Comparison of ENCODE assay signal across 7 mouse cellular contexts in genomic region chr4:141506893-141507292, GRCm38 (mm10). TPM values are rescaled to one million over a fixed set of nuclear protein-coding genes. Genes with fewer than 3 reads are reported as not detected.
DNase-seq lines count a peak whose midpoint lies in the region; ATAC-seq and TF ChIP-seq lines count a peak whose summit lies in the region.

No protein-coding gene starts in this region.

- H3K4me3 ChIP-seq in forebrain, embryonic 14.5 days (ENCODE audit: low read depth, low read length): no peak overlapping the region
- no peak overlapping the region for H3K4me3 ChIP-seq in hindbrain, embryonic 15.5 days
- H3K4me3 ChIP-seq in lung, adult 2 months (replicated peaks; ENCODE audit: extremely low read depth, low read depth, low read length): no peak overlapping the region

- peak; percentile 43 for ATAC-seq in forebrain, embryonic 14.5 days
- peak; percentile 46; the same call in 1 of the 2 replicates for ATAC-seq in hindbrain, embryonic 15.5 days (ENCODE audit: low FRiP score, low read depth)

- H3K4me2 ChIP-seq in forebrain, embryonic 14.5 days (ENCODE audit: low read length): peak overlapping the region; percentile 18
- peak overlapping the region; percentile 5; the same call in 1 of the 2 replicates for H3K4me2 ChIP-seq in hindbrain, embryonic 15.5 days

- no peaks in the 10 kb centered on the region for H3K36me3 ChIP-seq in forebrain, embryonic 14.5 days (ENCODE audit: control insufficient read depth, insufficient read depth, low read length)
- no peaks in the 10 kb centered on the region for H3K36me3 ChIP-seq in hindbrain, embryonic 15.5 days

- H3K9me3 ChIP-seq in forebrain, embryonic 14.5 days (replicated peaks; ENCODE audit: control insufficient read depth, low read length): no peaks in the 10 kb centered on the region
- no peaks in the 10 kb centered on the region for H3K9me3 ChIP-seq in hindbrain, embryonic 15.5 days

- peak; percentile 58 for DNase-seq in urinary bladder, postnatal 14 days (ENCODE audit: low spot score)
- DNase-seq in urinary bladder, postnatal 4 days (ENCODE audit: low spot score in 2 of 2): no peak
- peak; percentile 16 for DNase-seq in forebrain, embryonic 14.5 days (ENCODE audit: low spot score)
- DNase-seq in lung, adult 2 months: peak; percentile 46
- DNase-seq in skeletal muscle tissue, adult 2 months (ENCODE audit: low read depth, low spot score): peak; percentile 43
- DNase-seq in thymus, adult 18-20 months: no peak

- TF ChIP-seq CTCF in lung, adult 2 months (IDR thresholded peaks at IDR 0.05; ENCODE audit: insufficient read depth, low read length): peak; percentile 58

- H3K27me3 ChIP-seq in forebrain, embryonic 14.5 days (replicated peaks; ENCODE audit: control insufficient read depth, insufficient read depth, low read length): no peaks in the 10 kb centered on the region
- H3K27me3 ChIP-seq in hindbrain, embryonic 15.5 days: no peaks in the 10 kb centered on the region

- no peak for TF ChIP-seq POLR2A in lung, adult 2 months (IDR thresholded peaks at IDR 0.05; ENCODE audit: borderline replicate concordance, extremely low read depth, low read depth, low read length)

- H3K27ac ChIP-seq in forebrain, embryonic 14.5 days (ENCODE audit: low read depth, low read length): peak overlapping the region; percentile 85
- peak overlapping the region; percentile 86 for H3K27ac ChIP-seq in hindbrain, embryonic 15.5 days (replicated peaks)

- peak overlapping the region; percentile 41; the same call in 1 of the 2 replicates for H3K9ac ChIP-seq in forebrain, embryonic 14.5 days (ENCODE audit: low read length)
- H3K9ac ChIP-seq in hindbrain, embryonic 15.5 days: 0 out of 2 replicates have a peak overlapping the region, but pooled peaks have one; percentile 12

- 71% methylated on average over 10 of the region's 10 CpGs for WGBS in forebrain, embryonic 14.5 days
- 75% methylated on average over 10 of the region's 10 CpGs for WGBS in hindbrain, embryonic 15.5 days
- 50% methylated on average over 10 of the region's 10 CpGs for WGBS in lung, adult 2 months

- peaks cover 14% of the 10 kb centered on the region for H3K4me1 ChIP-seq in forebrain, embryonic 14.5 days (ENCODE audit: control insufficient read depth, insufficient read depth, low read length)
- peaks cover 24% of the 10 kb centered on the region for H3K4me1 ChIP-seq in hindbrain, embryonic 15.5 days (replicated peaks)
- H3K4me1 ChIP-seq in lung, adult 2 months (ENCODE audit: control insufficient read depth, insufficient read depth, low read length): peaks cover 24% of the 10 kb centered on the region

RNA-seq across cellular contexts. Expression of gene Spen, which starts 31.5 kb away (rescaled TPM):
- polyA plus RNA-seq in forebrain, embryonic 14.5 days (2014; fragmentation: Nextera tagmentation; extraction: Ambion mirVana): 10.7 and 14.0 TPM in 2 replicates
- 15.3 and 17.1 TPM in 2 replicates for polyA plus RNA-seq in hindbrain, embryonic 15.5 days (2015; fragmentation: Nextera tagmentation; extraction: Ambion mirVana)
- 27.1 and 30.4 TPM in 2 replicates for polyA plus RNA-seq in lung, adult 2 months (2012; rRNA removed)

Comparison
In these comparisons a context has a peak if more than half of its experiments do, and no peak if none do; other contexts are left out.
1. DNase-seq: peak in urinary bladder, postnatal 14 days (single experiment), forebrain, embryonic 14.5 days (single experiment), lung, adult 2 months (single experiment) and skeletal muscle tissue, adult 2 months (single experiment); none in urinary bladder, postnatal 4 days (0 of 2) and thymus, adult 18-20 months (0 of 2).